Mouse (Mus musculus): ENCODE data around the gene Catsperz. TPM values are rescaled to one million over a fixed set of nuclear protein-coding genes. Genes with fewer than 3 reads are reported as not detected.
A peak's percentile ranks its signal among the peaks of the same experiment; 100 is the strongest.

Gene Catsperz
- polyA plus RNA-seq, 1 experiment from 2014 or later = 3.9 TPM

GRCm38 (mm10) chr19:6949951-6950350 is 24.8 kb upstream of the Catsperz start:
- WGBS = 56% methylated on average over 5 of the region's 5 CpGs
- H3K4me3 ChIP-seq (ENCODE audit: low read length) = peak overlapping the region; percentile 86
- peak overlapping the region; percentile 89 for H3K9ac ChIP-seq (ENCODE audit: low read length)
- no peak overlapping the region; the same call in 1 of the 2 replicates for H3K27ac ChIP-seq (ENCODE audit: low read length)
- no peak for ATAC-seq (replicated peaks; ENCODE audit: extremely low read depth, insufficient read depth, low FRiP score)
- peaks cover 31% of the 10 kb centered on the region for H3K4me1 ChIP-seq (ENCODE audit: control insufficient read depth, insufficient read depth, low read length)
- H3K9me3 ChIP-seq (replicated peaks; ENCODE audit: control insufficient read depth, low read length) = no peaks in the 10 kb centered on the region
- no peaks in the 10 kb centered on the region for H3K27me3 ChIP-seq (ENCODE audit: control insufficient read depth, insufficient read depth, low read length)
- peak overlapping the region; percentile 85 for H3K4me2 ChIP-seq (ENCODE audit: low read depth, low read length)
- H3K36me3 ChIP-seq (ENCODE audit: control insufficient read depth, insufficient read depth) = 0 out of 2 replicates have a peak, but pooled peaks cover 4% of the 10 kb centered on the region

- H3K27me3 ChIP-seq (ENCODE audit: control insufficient read depth, insufficient read depth, low read length) = no peaks in the 10 kb centered on the region
- H3K4me2 ChIP-seq (ENCODE audit: low read depth, low read length) = no peak overlapping the region
- peaks cover 27% of the 10 kb centered on the region for H3K4me1 ChIP-seq (ENCODE audit: control insufficient read depth, insufficient read depth, low read length)
- ATAC-seq (replicated peaks; ENCODE audit: extremely low read depth, insufficient read depth, low FRiP score) = no peak
- no peak overlapping the region for H3K4me3 ChIP-seq (ENCODE audit: low read length)
- H3K27ac ChIP-seq (ENCODE audit: low read length) = no peak overlapping the region
- 0 out of 2 replicates have a peak, but pooled peaks cover 2% of the 10 kb centered on the region for H3K36me3 ChIP-seq (ENCODE audit: control insufficient read depth, insufficient read depth)
- H3K9ac ChIP-seq (ENCODE audit: low read length) = no peak overlapping the region
- H3K9me3 ChIP-seq (replicated peaks; ENCODE audit: control insufficient read depth, low read length) = no peaks in the 10 kb centered on the region
- 85% methylated on average over 5 of the region's 5 CpGs for WGBS
Measured at GRCm38 (mm10) chr19:6949532-6949931, 24.4 kb upstream of the Catsperz start.

GRCm38 (mm10) chr19:6948186-6948585 is 23.0 kb upstream of the Catsperz start:
- WGBS = 77% methylated on average over 4 of the region's 4 CpGs
- H3K4me1 ChIP-seq (ENCODE audit: control insufficient read depth, insufficient read depth, low read length) = peaks cover 17% of the 10 kb centered on the region
- no peak for ATAC-seq (replicated peaks; ENCODE audit: extremely low read depth, insufficient read depth, low FRiP score)
- no peak overlapping the region for H3K27ac ChIP-seq (ENCODE audit: low read length)
- H3K36me3 ChIP-seq (ENCODE audit: control insufficient read depth, insufficient read depth) = 0 out of 2 replicates have a peak, but pooled peaks cover 2% of the 10 kb centered on the region
- H3K27me3 ChIP-seq (ENCODE audit: control insufficient read depth, insufficient read depth, low read length) = no peaks in the 10 kb centered on the region
- no peak overlapping the region for H3K9ac ChIP-seq (ENCODE audit: low read length)
- no peak overlapping the region for H3K4me2 ChIP-seq (ENCODE audit: low read depth, low read length)
- H3K9me3 ChIP-seq (replicated peaks; ENCODE audit: control insufficient read depth, low read length) = no peaks in the 10 kb centered on the region
- no peak overlapping the region for H3K4me3 ChIP-seq (ENCODE audit: low read length)

- WGBS = 58% methylated on average over 4 of the region's 4 CpGs
- Histone ChIP-seq H3K4me2 (ENCODE audit: low read depth, low read length) (no peak overlapping the region), H3K9ac (ENCODE audit: low read length) (no peak overlapping the region), H3K4me3 (ENCODE audit: low read length) (no peak overlapping the region), H3K9me3 (replicated peaks; ENCODE audit: control insufficient read depth, low read length) (no peaks in the 10 kb centered on the region), H3K36me3 (ENCODE audit: control insufficient read depth, insufficient read depth) (0 out of 2 replicates have a peak, but pooled peaks cover 2% of the 10 kb centered on the region), H3K4me1 (ENCODE audit: control insufficient read depth, insufficient read depth, low read length) (peaks cover 17% of the 10 kb centered on the region), H3K27me3 (ENCODE audit: control insufficient read depth, insufficient read depth, low read length) (no peaks in the 10 kb centered on the region), H3K27ac (ENCODE audit: low read length) (no peak overlapping the region)
- no peak for ATAC-seq (replicated peaks; ENCODE audit: extremely low read depth, insufficient read depth, low FRiP score)
Measured at GRCm38 (mm10) chr19:6947742-6948141, 22.6 kb upstream of the Catsperz start.

- peaks cover 18% of the 10 kb centered on the region for H3K4me1 ChIP-seq (ENCODE audit: control insufficient read depth, insufficient read depth, low read length)
- H3K36me3 ChIP-seq (ENCODE audit: control insufficient read depth, insufficient read depth) = 0 out of 2 replicates have a peak, but pooled peaks cover 2% of the 10 kb centered on the region
- H3K9ac ChIP-seq (ENCODE audit: low read length) = no peak overlapping the region
- no peak overlapping the region for H3K4me3 ChIP-seq (ENCODE audit: low read length)
- no peak overlapping the region for H3K4me2 ChIP-seq (ENCODE audit: low read depth, low read length)
- no peak overlapping the region for H3K27ac ChIP-seq (ENCODE audit: low read length)
- no peak for ATAC-seq (replicated peaks; ENCODE audit: extremely low read depth, insufficient read depth, low FRiP score)
- 89% methylated on average over 6 of the region's 6 CpGs for WGBS
- no peaks in the 10 kb centered on the region for H3K27me3 ChIP-seq (ENCODE audit: control insufficient read depth, insufficient read depth, low read length)
- H3K9me3 ChIP-seq (replicated peaks; ENCODE audit: control insufficient read depth, low read length) = no peaks in the 10 kb centered on the region
Measured at GRCm38 (mm10) chr19:6943709-6944108, 18.5 kb upstream of the Catsperz start.

- H3K4me1 ChIP-seq (ENCODE audit: control insufficient read depth, insufficient read depth, low read length) = peaks cover 18% of the 10 kb centered on the region
- no peak for ATAC-seq (replicated peaks; ENCODE audit: extremely low read depth, insufficient read depth, low FRiP score)
- H3K27me3 ChIP-seq (ENCODE audit: control insufficient read depth, insufficient read depth, low read length) = no peaks in the 10 kb centered on the region
- peak overlapping the region; percentile 85 for H3K4me3 ChIP-seq (ENCODE audit: low read length)
- 0 out of 2 replicates have a peak, but pooled peaks cover 2% of the 10 kb centered on the region for H3K36me3 ChIP-seq (ENCODE audit: control insufficient read depth, insufficient read depth)
- peak overlapping the region; percentile 91 for H3K4me2 ChIP-seq (ENCODE audit: low read depth, low read length)
- 29% methylated on average over 5 of the region's 5 CpGs for WGBS
- peak overlapping the region; percentile 95 for H3K9ac ChIP-seq (ENCODE audit: low read length)
- H3K27ac ChIP-seq (ENCODE audit: low read length) = peak overlapping the region; percentile 98
- no peaks in the 10 kb centered on the region for H3K9me3 ChIP-seq (replicated peaks; ENCODE audit: control insufficient read depth, low read length)
Measured at GRCm38 (mm10) chr19:6942764-6943163, 17.6 kb upstream of the Catsperz start.

- WGBS = under 1% methylated on average over 27 of the region's 27 CpGs
Measured at GRCm38 (mm10) chr19:6942249-6942691, 17.1 kb upstream of the Catsperz start, which contains the start of gene Gpr137. Gene Gpr137 (minus strand): TSS chr19:6942480.

GRCm38 (mm10) chr19:6941372-6942248 is 16.4 kb upstream of the Catsperz start, which contains the start of gene Bad:
Gene Bad (plus strand): TSS chr19:6941861.
- Histone ChIP-seq H3K9me3 (replicated peaks; ENCODE audit: control insufficient read depth, low read length) (no peaks in the 10 kb centered on the region), H3K36me3 (ENCODE audit: control insufficient read depth, insufficient read depth) (0 out of 2 replicates have a peak, but pooled peaks cover under 1% of the 10 kb centered on the region), H3K4me1 (ENCODE audit: control insufficient read depth, insufficient read depth, low read length) (peaks cover 18% of the 10 kb centered on the region), H3K4me2 (ENCODE audit: low read depth, low read length) (peak within 1 kb of the TSS; percentile 91), H3K27me3 (ENCODE audit: control insufficient read depth, insufficient read depth, low read length) (no peaks in the 10 kb centered on the region), H3K27ac (ENCODE audit: low read length) (peak within 1 kb of the TSS; percentile 98), H3K4me3 (ENCODE audit: low read length) (peak within 1 kb of the TSS; percentile 85), H3K9ac (ENCODE audit: low read length) (peak within 1 kb of the TSS; percentile 95)
- ATAC-seq (replicated peaks; ENCODE audit: extremely low read depth, insufficient read depth, low FRiP score) = peak; percentile 86
- under 1% methylated on average over 81 of the region's 83 CpGs for WGBS

More at GRCm38 (mm10) chr19:6942249-6942691, 17.1 kb upstream of the Catsperz start, which contains the start of gene Gpr137:
- Histone ChIP-seq H3K9ac (ENCODE audit: low read length) (peak within 1 kb of the TSS; percentile 95), H3K27ac (ENCODE audit: low read length) (peak within 1 kb of the TSS; percentile 98), H3K36me3 (ENCODE audit: control insufficient read depth, insufficient read depth) (0 out of 2 replicates have a peak, but pooled peaks cover 2% of the 10 kb centered on the region), H3K4me2 (ENCODE audit: low read depth, low read length) (peak within 1 kb of the TSS; percentile 91), H3K4me3 (ENCODE audit: low read length) (peak within 1 kb of the TSS; percentile 85), H3K9me3 (replicated peaks; ENCODE audit: control insufficient read depth, low read length) (no peaks in the 10 kb centered on the region), H3K27me3 (ENCODE audit: control insufficient read depth, insufficient read depth, low read length) (no peaks in the 10 kb centered on the region), H3K4me1 (ENCODE audit: control insufficient read depth, insufficient read depth, low read length) (peaks cover 18% of the 10 kb centered on the region)
- ATAC-seq (replicated peaks; ENCODE audit: extremely low read depth, insufficient read depth, low FRiP score) = peak; percentile 90
